Mouse (Mus musculus): ENCODE measurements at regions not wholly inside any gene's neighbourhood (a gene's known extent, or its start where the extent isn't known, plus 50 kb on each side); places are given as distances from the start of the nearest gene placed in this dataset.
"Not testable (repeated sequence)": the region's sequence is repeated elsewhere in the genome, so short reads cannot be mapped to it uniquely, and the experiment has no call there.

- no peak for DNase-seq
- TF ChIP-seq POLR2A (IDR thresholded peaks at IDR 0.05; ENCODE audit: borderline replicate concordance, extremely low read depth, low read depth, low read length) (no peak), CTCF (IDR thresholded peaks at IDR 0.05; ENCODE audit: insufficient read depth, low read length) (no peak)
- Histone ChIP-seq H3K4me3 (replicated peaks; ENCODE audit: extremely low read depth, low read depth, low read length) (no peak overlapping the region), H3K4me1 (ENCODE audit: control insufficient read depth, insufficient read depth, low read length) (no peaks in the 10 kb centered on the region)
Observed at GRCm38 (mm10) chr8:116021691-116022090, 314.1 kb upstream of the Maf start.

GRCm38 (mm10) chr8:115995320-115995719 is 287.7 kb upstream of the Maf start:
- no peak for DNase-seq
- Histone ChIP-seq H3K4me1 (ENCODE audit: control insufficient read depth, insufficient read depth, low read length) (no peaks in the 10 kb centered on the region), H3K4me3 (replicated peaks; ENCODE audit: extremely low read depth, low read depth, low read length) (no peak overlapping the region)
- WGBS, result 68% methylated on average over 5 of the region's 5 CpGs
- TF ChIP-seq POLR2A (IDR thresholded peaks at IDR 0.05; ENCODE audit: borderline replicate concordance, extremely low read depth, low read depth, low read length) (no peak), CTCF (IDR thresholded peaks at IDR 0.05; ENCODE audit: insufficient read depth, low read length) (no peak)

- DNase-seq, result no peak
- TF ChIP-seq CTCF (IDR thresholded peaks at IDR 0.05; ENCODE audit: insufficient read depth, low read length) (no peak), POLR2A (IDR thresholded peaks at IDR 0.05; ENCODE audit: borderline replicate concordance, extremely low read depth, low read depth, low read length) (no peak)
- no peaks in the 10 kb centered on the region for H3K4me1 ChIP-seq (ENCODE audit: control insufficient read depth, insufficient read depth, low read length)
- WGBS, result 68% methylated on average over 6 of the region's 6 CpGs
- H3K4me3 ChIP-seq (replicated peaks; ENCODE audit: extremely low read depth, low read depth, low read length), result no peak overlapping the region
Observed at GRCm38 (mm10) chr8:115991989-115992388, 284.4 kb upstream of the Maf start.

DNA sequence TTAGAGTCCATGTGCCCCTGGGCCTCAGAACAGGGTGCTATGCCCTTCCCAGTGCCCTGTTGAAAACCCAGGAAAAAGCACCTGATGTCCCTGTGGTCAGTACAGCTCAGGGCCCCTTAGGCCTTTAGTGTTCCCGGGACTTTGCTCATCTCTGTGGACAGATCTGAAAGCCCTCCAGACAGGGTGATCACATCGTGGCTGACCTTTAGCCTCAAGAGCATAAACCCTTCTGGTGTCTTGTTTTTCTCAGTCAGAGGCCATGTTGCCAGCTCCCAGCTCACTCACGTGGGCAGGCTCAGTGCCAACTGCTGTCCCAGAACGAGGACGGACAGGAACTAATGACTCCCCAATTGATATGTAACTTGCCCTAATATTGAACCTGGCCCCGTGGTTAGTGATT is 275.8 kb upstream of the Maf start:
- TF ChIP-seq CTCF (IDR thresholded peaks at IDR 0.05; ENCODE audit: insufficient read depth, low read length) (no peak), POLR2A (IDR thresholded peaks at IDR 0.05; ENCODE audit: borderline replicate concordance, extremely low read depth, low read depth, low read length) (no peak)
- Histone ChIP-seq H3K4me1 (ENCODE audit: control insufficient read depth, insufficient read depth, low read length) (no peaks in the 10 kb centered on the region), H3K4me3 (replicated peaks; ENCODE audit: extremely low read depth, low read depth, low read length) (no peak overlapping the region)
- WGBS, result 66% methylated on average over 6 of the region's 6 CpGs
- no peak for DNase-seq

GRCm38 (mm10) chr8:115982326-115982725 is 274.7 kb upstream of the Maf start:
- 76% methylated on average over 3 of the region's 3 CpGs for WGBS
- Histone ChIP-seq H3K4me1 (ENCODE audit: control insufficient read depth, insufficient read depth, low read length) (no peaks in the 10 kb centered on the region), H3K4me3 (replicated peaks; ENCODE audit: extremely low read depth, low read depth, low read length) (no peak overlapping the region)
- TF ChIP-seq POLR2A (IDR thresholded peaks at IDR 0.05; ENCODE audit: borderline replicate concordance, extremely low read depth, low read depth, low read length) (no peak), CTCF (IDR thresholded peaks at IDR 0.05; ENCODE audit: insufficient read depth, low read length) (no peak)
- no peak for DNase-seq

DNA sequence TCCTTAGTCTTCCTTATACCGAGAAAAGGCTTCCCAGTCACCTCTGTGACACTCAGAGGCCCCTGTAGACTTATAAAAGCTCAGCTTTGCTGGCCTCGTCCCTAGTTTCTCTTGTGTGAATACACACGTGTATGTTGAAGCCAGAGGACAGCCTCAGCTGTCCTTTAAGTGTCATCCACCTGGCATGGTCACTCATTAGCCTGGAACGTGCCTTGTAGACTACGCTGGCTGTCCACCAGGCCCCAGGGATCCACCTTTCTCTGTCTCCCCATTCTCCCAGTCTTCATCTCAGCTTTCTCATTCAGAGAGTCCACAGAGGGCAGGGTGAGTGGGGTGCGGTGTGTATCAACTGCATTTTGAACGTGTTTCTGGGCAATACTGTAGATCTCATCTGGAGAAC is 273.8 kb upstream of the Maf start:
- Histone ChIP-seq H3K4me1 (ENCODE audit: control insufficient read depth, insufficient read depth, low read length) (no peaks in the 10 kb centered on the region), H3K4me3 (replicated peaks; ENCODE audit: extremely low read depth, low read depth, low read length) (no peak overlapping the region)
- no peak for DNase-seq
- WGBS, result 84% methylated on average over 7 of the region's 7 CpGs
- TF ChIP-seq CTCF (IDR thresholded peaks at IDR 0.05; ENCODE audit: insufficient read depth, low read length) (no peak), POLR2A (IDR thresholded peaks at IDR 0.05; ENCODE audit: borderline replicate concordance, extremely low read depth, low read depth, low read length) (no peak)

GRCm38 (mm10) chr8:115980616-115981015 is 273.0 kb upstream of the Maf start:
- 85% methylated on average over 3 of the region's 3 CpGs for WGBS
- DNase-seq, result no peak
- H3K4me1 ChIP-seq (ENCODE audit: control insufficient read depth, insufficient read depth, low read length), result no peaks in the 10 kb centered on the region
- H3K4me3 ChIP-seq (replicated peaks; ENCODE audit: extremely low read depth, low read depth, low read length), result no peak overlapping the region
- no peak for TF ChIP-seq POLR2A (IDR thresholded peaks at IDR 0.05; ENCODE audit: borderline replicate concordance, extremely low read depth, low read depth, low read length)
- no peak for TF ChIP-seq CTCF (IDR thresholded peaks at IDR 0.05; ENCODE audit: insufficient read depth, low read length)

DNA sequence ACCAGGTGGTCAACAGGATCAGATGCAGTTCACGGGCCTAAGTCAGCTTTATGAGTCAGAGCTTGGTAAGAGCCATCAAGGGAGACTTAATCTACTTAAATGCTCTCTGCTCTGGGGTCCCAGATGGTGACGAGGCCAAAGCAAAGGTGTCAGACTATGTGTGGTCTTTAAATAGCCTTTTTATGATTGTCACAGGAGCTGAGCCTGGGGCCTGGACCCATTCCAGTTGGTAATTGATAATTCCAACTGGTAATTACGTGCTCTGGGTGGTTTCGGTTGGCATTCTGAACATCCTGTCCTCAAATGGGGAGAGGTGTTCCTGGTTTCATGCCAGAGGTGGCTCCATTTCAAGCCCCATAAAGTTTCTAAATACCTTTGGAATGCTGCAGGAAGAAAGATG is 269.6 kb upstream of the Maf start:
- 55% methylated on average over 4 of the region's 4 CpGs for WGBS
- no peak for DNase-seq
- no peaks in the 10 kb centered on the region for H3K4me1 ChIP-seq (ENCODE audit: control insufficient read depth, insufficient read depth, low read length)
- TF ChIP-seq CTCF (IDR thresholded peaks at IDR 0.05; ENCODE audit: insufficient read depth, low read length) (no peak), POLR2A (IDR thresholded peaks at IDR 0.05; ENCODE audit: borderline replicate concordance, extremely low read depth, low read depth, low read length) (no peak)
- H3K4me3 ChIP-seq (replicated peaks; ENCODE audit: extremely low read depth, low read depth, low read length), result no peak overlapping the region

GRCm38 (mm10) chr8:115974706-115975105 is 267.1 kb upstream of the Maf start:
- DNase-seq, result no peak
- TF ChIP-seq POLR2A (IDR thresholded peaks at IDR 0.05; ENCODE audit: borderline replicate concordance, extremely low read depth, low read depth, low read length), result no peak
- no peak for TF ChIP-seq CTCF (IDR thresholded peaks at IDR 0.05; ENCODE audit: insufficient read depth, low read length)
- WGBS, result 28% methylated on average over 2 of the region's 2 CpGs
- Histone ChIP-seq H3K4me1 (ENCODE audit: control insufficient read depth, insufficient read depth, low read length) (no peaks in the 10 kb centered on the region), H3K4me3 (replicated peaks; ENCODE audit: extremely low read depth, low read depth, low read length) (no peak overlapping the region)

- WGBS, result 86% methylated on average over 2 of the region's 2 CpGs
- H3K4me1 ChIP-seq (ENCODE audit: control insufficient read depth, insufficient read depth, low read length); H3K4me3 ChIP-seq (replicated peaks; ENCODE audit: extremely low read depth, low read depth, low read length); DNase-seq: not testable (repeated sequence)
Observed at GRCm38 (mm10) chr8:115971351-115971750, 263.8 kb upstream of the Maf start.

DNA sequence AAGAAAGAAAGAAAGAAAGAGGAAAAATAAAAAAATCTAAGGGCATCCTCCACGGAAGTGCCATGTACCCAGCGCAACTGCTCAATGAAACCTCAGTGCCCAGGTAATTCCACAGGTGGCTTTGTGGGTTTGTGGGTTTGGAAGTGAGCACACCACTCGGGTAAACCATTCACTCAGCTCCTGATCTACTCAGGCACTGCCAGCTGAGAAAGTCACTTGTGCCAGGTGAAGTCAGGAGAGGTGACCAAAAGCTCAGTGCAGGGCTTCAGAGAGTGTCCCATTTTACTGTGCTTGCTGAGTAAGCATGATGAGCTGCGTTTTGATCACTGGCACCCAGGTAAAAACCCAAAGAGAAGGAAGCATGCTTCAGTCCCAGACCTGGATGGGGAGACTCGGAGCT is 260.5 kb upstream of the Maf start:
- Histone ChIP-seq H3K4me1 (ENCODE audit: control insufficient read depth, insufficient read depth, low read length) (no peaks in the 10 kb centered on the region), H3K4me3 (replicated peaks; ENCODE audit: extremely low read depth, low read depth, low read length) (no peak overlapping the region)
- no peak for TF ChIP-seq POLR2A (IDR thresholded peaks at IDR 0.05; ENCODE audit: borderline replicate concordance, extremely low read depth, low read depth, low read length)
- TF ChIP-seq CTCF (IDR thresholded peaks at IDR 0.05; ENCODE audit: insufficient read depth, low read length), result no peak
- 78% methylated on average over 5 of the region's 5 CpGs for WGBS
- no peak for DNase-seq
